Mouse (Mus musculus) embryo, embryonic 9.5 days (tissue): ENCODE data around the gene Cst7.
"Not testable (repeated sequence)": the region's sequence is repeated elsewhere in the genome, so short reads cannot be mapped to it uniquely, and the experiment has no call there.

ENCODE experiments used
- DNase-seq: peaks from one replicate; pipeline ENCODE4 v3.0.0-alpha.2; 2017; ENCODE audit errors: extremely low spot score

Gene Cst7

GRCm38 (mm10) chr2:150569847-150570590 lies at the start of gene Cst7:
Gene Cst7 (plus strand): TSS chr2:150570415.
- DNase-seq, result no peak

- DNase-seq, result peak; percentile 57
These were observed 44.5 kb upstream of the Cst7 start for GRCm38 (mm10) chr2:150525703-150526207.

DNA sequence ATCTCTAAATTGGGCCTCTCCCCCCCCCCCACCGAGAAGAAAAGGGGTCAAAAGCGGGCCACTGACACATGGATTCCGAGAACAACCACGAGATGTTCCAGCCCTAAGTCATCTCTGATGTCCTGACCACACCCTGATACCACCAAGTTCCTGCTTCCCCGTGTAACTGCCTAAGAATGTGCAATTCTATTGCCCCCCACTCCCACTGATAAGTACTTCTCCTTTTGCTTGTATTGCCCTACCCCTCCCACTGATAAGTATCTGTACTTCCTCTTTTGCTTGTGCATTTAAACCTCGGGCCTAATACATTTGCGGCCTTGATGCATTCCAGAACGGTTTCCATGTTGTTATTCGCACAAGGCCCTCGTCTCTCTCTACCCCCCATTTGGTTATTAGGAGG lies 20.6 kb upstream of the Cst7 start:
- DNase-seq, result not testable (repeated sequence)

DNA sequence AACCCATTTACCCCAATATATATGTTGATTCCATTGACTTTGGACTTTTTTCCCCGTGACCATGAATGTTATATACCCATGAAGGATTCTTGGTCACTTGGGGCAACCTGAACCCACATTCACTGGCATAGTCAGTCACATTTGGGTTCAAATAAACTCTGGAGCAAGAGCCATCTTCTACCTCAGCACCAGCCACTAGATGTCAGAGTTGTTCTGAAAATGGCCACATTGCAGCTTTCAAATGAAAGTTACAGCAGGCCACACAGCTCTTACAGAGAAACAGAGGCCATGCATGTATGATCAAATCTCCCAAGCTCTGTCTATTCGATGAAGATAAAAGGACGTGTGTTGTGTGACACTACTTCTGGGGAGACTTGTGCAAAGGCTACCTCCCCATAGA lies 11.6 kb upstream of the Cst7 start:
- DNase-seq, result peak; percentile 20

GRCm38 (mm10) chr2:150567051-150567450 lies 3.2 kb upstream of the Cst7 start:
- DNase-seq, result no peak

GRCm38 (mm10) chr2:150570761-150571160 lies 546 bp downstream of the Cst7 start:
- no peak for DNase-seq

GRCm38 (mm10) chr2:150572463-150572862 lies 2.2 kb downstream of the Cst7 start:
- no peak for DNase-seq

GRCm38 (mm10) chr2:150576256-150576655 lies 6.0 kb downstream of the Cst7 start:
- no peak for DNase-seq

GRCm38 (mm10) chr2:150578603-150579002 lies 8.4 kb downstream of the Cst7 start:
- no peak for DNase-seq

DNA sequence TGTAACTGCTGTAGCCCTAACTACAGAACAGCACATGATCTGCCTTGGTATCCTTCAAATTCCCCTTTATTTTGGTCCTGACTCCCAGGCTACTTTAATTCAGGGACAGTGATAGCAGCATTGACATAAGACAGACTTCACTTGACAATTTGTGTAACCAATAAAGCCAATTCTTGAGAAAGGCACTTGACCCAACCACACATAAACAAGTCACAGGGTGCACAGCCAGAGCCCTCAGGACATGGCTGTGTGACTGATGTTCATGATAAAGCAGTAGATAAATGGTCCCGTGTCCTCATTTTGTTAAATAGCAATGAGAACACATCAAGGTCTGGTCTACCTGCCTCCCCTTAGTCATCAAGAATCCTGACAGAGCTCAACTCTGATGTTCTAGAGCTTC lies 9.4 kb downstream of the Cst7 start:
- DNase-seq, result no peak

- DNase-seq, result no peak
These were observed 18.9 kb downstream of the Cst7 start for GRCm38 (mm10) chr2:150589076-150589475.

GRCm38 (mm10) chr2:150595411-150596190 lies 25.4 kb downstream of the Cst7 start:
- DNase-seq, result no peak

DNA sequence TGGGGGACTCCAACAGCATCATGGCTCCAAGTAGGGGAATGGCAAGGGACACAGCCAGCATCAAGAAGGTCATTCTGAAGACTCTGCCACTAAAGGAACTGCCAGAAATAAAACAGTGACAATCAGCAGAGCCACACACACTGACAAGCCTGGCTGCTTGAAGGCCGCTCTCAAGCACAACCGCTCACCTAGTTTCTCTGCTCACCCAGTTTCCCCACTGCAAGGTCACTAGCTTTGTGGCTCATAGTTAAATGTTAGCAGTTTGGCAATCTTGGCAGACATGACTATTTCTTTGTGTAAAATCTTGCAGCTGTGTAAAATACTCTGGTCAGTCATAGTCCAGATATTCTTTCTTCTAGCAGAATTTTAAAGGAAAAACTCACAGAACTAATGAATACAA lies 30.0 kb downstream of the Cst7 start:
- DNase-seq, result no peak

GRCm38 (mm10) chr2:150602166-150602565 lies 32.0 kb downstream of the Cst7 start:
- DNase-seq, result no peak

- no peak for DNase-seq
These were observed 34.6 kb downstream of the Cst7 start for GRCm38 (mm10) chr2:150604802-150605201.

DNA sequence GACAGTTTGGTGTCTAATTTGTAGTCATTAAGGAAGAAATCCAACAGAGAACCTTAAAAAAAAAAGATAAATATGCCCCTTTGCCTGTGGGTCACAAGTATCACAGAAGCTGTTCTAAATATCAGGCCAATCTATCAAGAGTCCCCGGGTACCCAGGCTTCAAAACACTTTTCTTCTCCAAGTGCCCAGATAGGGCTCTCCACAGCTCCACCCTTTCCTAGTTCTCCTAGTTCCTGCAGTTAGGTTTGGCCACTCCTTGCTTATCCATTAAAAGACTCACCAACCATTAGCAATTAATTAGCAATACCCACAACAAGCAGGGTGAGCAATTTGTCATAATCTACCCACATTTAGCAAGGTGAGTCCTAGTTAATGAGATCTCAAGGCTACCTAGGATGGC lies 36.9 kb downstream of the Cst7 start:
- no peak for DNase-seq

- DNase-seq, result peak; percentile 94
These were observed 38.0 kb downstream of the Cst7 start, which contains the start of gene Apmap for GRCm38 (mm10) chr2:150608087-150608799. Gene Apmap (minus strand): TSS chr2:150608567.

DNA sequence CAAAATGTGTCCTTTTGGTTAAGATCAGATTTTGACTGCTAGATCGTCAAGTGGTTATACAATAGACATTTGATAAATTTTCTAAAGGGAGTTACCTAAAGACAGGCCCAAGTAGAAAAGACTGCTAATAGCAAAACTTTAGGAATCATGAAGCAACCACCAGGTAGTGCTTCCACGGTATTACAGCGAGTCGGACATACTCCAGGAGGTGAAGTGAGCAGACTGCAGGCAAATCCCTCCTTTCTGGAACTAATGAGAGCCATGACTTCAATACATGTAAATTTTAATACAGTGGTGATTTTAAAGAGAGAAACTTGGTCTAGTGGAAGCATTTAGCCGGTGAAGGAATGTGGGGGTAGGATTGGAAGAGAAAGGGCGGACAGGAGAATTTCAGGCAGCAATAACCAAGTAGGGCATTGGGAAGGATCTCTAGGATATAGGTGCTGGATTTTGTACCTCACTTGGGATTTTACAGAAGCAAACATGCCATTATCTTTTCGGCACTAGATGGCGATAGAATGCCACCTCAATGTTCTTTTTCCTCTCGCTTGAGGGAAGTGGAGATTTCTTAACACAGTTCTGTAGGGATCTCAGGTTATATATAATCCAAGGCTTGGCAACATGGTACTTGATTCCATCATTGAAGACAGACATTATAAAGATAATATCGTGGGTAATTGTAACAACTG lies 38.8 kb downstream of the Cst7 start:
- peak; percentile 74 for DNase-seq

GRCm38 (mm10) chr2:150610097-150610496 lies 39.9 kb downstream of the Cst7 start:
- no peak for DNase-seq

- no peak for DNase-seq
These were observed 51.5 kb downstream of the Cst7 start for GRCm38 (mm10) chr2:150621698-150622097.

DNA sequence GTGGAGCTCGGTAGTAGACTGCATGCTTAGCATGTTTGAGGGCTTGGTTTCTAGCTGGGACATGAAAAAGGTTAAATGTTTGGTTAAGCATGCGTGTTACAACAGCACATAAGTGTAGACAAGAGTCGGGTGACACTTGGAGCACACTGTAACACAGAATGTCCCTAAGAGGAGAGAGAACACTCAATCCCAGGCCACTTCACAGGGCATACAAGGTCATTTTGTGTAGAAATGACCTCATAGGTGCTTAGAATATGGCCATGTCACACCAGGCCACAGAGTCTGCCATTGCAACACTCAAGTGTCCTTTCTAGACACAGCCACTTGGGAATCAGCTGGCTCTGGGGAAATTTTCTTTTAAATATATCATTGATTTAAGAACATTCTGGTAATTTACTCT lies 53.7 kb downstream of the Cst7 start:
- DNase-seq, result no peak

DNA sequence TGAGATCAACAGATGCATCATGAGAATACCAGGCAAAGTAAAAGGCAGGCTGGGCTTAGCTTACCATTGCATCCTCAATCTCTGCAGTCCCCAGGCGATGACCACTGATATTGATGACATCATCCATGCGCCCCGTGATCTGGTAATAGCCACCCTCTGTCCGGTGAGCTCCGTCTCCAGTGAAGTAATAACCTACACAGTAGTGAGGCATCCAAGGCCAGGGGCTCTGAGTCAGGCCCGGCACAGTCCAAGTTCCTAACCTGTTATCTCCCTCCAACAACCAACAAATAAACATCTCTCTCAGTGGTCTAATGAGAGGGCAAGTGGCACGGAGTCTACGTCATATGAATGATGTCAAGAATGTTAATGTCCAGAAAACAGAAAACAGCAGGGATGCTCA lies 54.7 kb downstream of the Cst7 start:
- DNase-seq, result no peak
